Mouse (Mus musculus) hindbrain, embryonic 14.5 days (tissue): ENCODE measurements at regions not wholly inside any gene's neighbourhood (a gene's known extent, or its start where the extent isn't known, plus 50 kb on each side); places are given as distances from the start of the nearest gene placed in this dataset.

Experiments
- ATAC-seq: fragments of 200-750 bp; cut with Nextera tagmentation; 2 replicates; pipeline ENCODE4 v1.8.0; 2017; ENCODE audit warnings: moderate number of reproducible peaks, mild to moderate bottlenecking, moderate TSS enrichment, moderate library complexity; ENCODE audit not compliant: low FRiP score
- DNase-seq: peaks from one replicate; pipeline ENCODE4 v3.0.0-alpha.2; 2015; ENCODE audit warnings: low spot score
- H3K27ac ChIP-seq: fragments of 300-500 bp; sonication (generic); 2 replicates; pipeline ENCODE4 v1.5.1; 2014; ENCODE audit warnings: mild to moderate bottlenecking, moderate library complexity
- H3K27me3 ChIP-seq: fragments of 300-500 bp; sonication (generic); 2 replicates; pipeline ENCODE4 v1.6.1; 2014; ENCODE audit warnings: mild to moderate bottlenecking, low read length, mixed read lengths; ENCODE audit not compliant: control insufficient read depth, insufficient read depth
- H3K36me3 ChIP-seq: fragments of 300-500 bp; sonication (generic); replicated peaks from 2 replicates; pipeline ENCODE4 v1.6.1; 2014; ENCODE audit not compliant: control insufficient read depth, insufficient read depth
- H3K4me1 ChIP-seq: fragments of 300-500 bp; sonication (generic); replicated peaks from 2 replicates; pipeline ENCODE4 v1.6.1; 2014; ENCODE audit warnings: antibody characterized with exemption, low read length, mixed read lengths; ENCODE audit not compliant: control insufficient read depth, insufficient read depth
- H3K4me2 ChIP-seq: fragments of 300-500 bp; sonication (generic); replicated peaks from 2 replicates; pipeline ENCODE4 v1.6.1; 2014; ENCODE audit warnings: mild to moderate bottlenecking, moderate library complexity
- H3K4me3 ChIP-seq: fragments of 300-500 bp; sonication (generic); replicated peaks from 2 replicates; pipeline ENCODE4 v1.5.1; 2014; ENCODE audit warnings: mild to moderate bottlenecking, low read length
- H3K9ac ChIP-seq: fragments of 300-500 bp; sonication (generic); 2 replicates; pipeline ENCODE4 v1.6.1; 2014
- H3K9me3 ChIP-seq: fragments of 300-500 bp; sonication (generic); 2 replicates; pipeline ENCODE4 v1.6.1; 2016; ENCODE audit warnings: low read length; ENCODE audit not compliant: control insufficient read depth
- WGBS: fragments of 180-500 bp; shearing (Covaris S2); extraction: QIAGEN DNeasy Blood & Tissue Kit; methylation state at CpG from one replicate; pipeline ENCODE4 v1.1.7; 2014; 5-methylcytosine and 5-hydroxymethylcytosine counted together

GRCm38 (mm10) chr6:24037919-24038318 lies 68.1 kb upstream of the Tas2r118 start:
- ATAC-seq (no peak), DNase-seq (no peak)
- H3K9me3 ChIP-seq, result no peaks in the 10 kb centered on the region
- H3K27me3 ChIP-seq, result no peaks in the 10 kb centered on the region
- H3K4me1 ChIP-seq, result no peaks in the 10 kb centered on the region
- H3K4me2 ChIP-seq, result no peak overlapping the region
- no peak overlapping the region for H3K4me3 ChIP-seq
- WGBS, result 79% methylated on average over 3 of the region's 3 CpGs
- no peak overlapping the region for H3K9ac ChIP-seq
- no peak overlapping the region for H3K27ac ChIP-seq
- H3K36me3 ChIP-seq, result no peaks in the 10 kb centered on the region

GRCm38 (mm10) chr6:24026352-24026751 lies 56.5 kb upstream of the Tas2r118 start:
- Histone ChIP-seq H3K27ac (no peak overlapping the region), H3K9me3 (no peaks in the 10 kb centered on the region), H3K4me1 (no peaks in the 10 kb centered on the region), H3K36me3 (no peaks in the 10 kb centered on the region), H3K4me2 (no peak overlapping the region), H3K9ac (no peak overlapping the region), H3K27me3 (no peaks in the 10 kb centered on the region), H3K4me3 (no peak overlapping the region)
- no peak for ATAC-seq
- DNase-seq, result no peak
- WGBS, result 84% methylated on average over 1 of the region's 1 CpGs

GRCm38 (mm10) chr6:24025721-24026120 lies 55.9 kb upstream of the Tas2r118 start:
- ATAC-seq (peak; percentile 65), DNase-seq (peak; percentile 45)

More at GRCm38 (mm10) chr6:24025721-24026120, 55.9 kb upstream of the Tas2r118 start:
- H3K36me3 ChIP-seq, result no peaks in the 10 kb centered on the region
- no peak overlapping the region for H3K27ac ChIP-seq
- H3K27me3 ChIP-seq, result no peaks in the 10 kb centered on the region
- H3K4me2 ChIP-seq, result no peak overlapping the region
- no peak overlapping the region for H3K4me3 ChIP-seq
- H3K9me3 ChIP-seq, result no peaks in the 10 kb centered on the region
- H3K9ac ChIP-seq, result no peak overlapping the region
- H3K4me1 ChIP-seq, result no peaks in the 10 kb centered on the region
